Mouse (Mus musculus): Measurements from ENCODE around the gene Sp3. TPM values are rescaled to one million over a fixed set of nuclear protein-coding genes. Genes with fewer than 3 reads are reported as not detected.

Sp3 gene
- total RNA-seq, 2 experiments from 2014 or later: 20.7 to 23.2 TPM

DNA sequence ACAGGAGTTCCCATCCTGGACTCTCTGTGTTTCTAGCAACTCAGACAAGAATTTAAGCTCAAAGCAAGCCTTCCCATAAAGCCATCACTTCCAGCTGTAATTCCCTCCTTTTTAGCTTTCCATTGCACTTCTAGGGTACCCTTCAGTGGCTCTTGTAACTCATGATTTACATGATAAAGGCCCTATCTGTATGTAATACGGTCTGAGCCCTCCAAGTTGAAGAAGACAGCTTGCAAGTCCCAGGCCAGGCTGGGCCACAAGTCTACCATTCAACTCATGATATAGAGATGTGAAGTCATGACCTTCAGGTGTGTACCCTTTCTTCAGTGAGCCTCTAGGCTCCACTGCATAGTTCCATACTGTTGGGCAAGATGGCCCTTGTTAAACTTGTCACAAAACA lies 5.3 kb upstream of the Sp3 start:
- intact Hi-C loops (cut with DNase I): no loop called here
- no peak overlapping the region for H3K4me3 ChIP-seq
- DNase-seq: no peak
- TF ChIP-seq CTCF (IDR thresholded peaks at IDR 0.05): no peak
- H3K27ac ChIP-seq: no peak overlapping the region

DNA sequence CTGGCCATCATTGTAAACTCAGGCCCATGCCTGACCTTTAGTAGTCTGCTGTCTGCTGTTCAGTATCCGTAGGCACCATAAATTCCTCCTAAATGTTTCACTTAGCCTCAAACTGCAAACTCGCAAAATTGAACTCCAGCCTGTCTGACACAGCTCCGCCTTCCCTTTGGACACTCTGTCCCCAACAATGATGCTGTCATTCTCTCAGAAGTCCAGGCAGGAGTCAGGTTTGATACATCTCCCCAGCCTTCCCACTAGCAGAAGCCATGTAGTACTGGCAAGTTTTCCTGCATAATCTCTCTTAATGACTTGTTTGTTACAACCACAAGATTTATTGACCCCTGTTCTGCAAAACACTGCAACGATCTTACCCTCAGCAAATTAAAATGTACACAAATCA lies 4.6 kb upstream of the Sp3 start:
- intact Hi-C loops (cut with DNase I): loop anchor here (5.0 kb wide), 1 partner anchor 292 kb away; no protein-coding TSS in a partner anchor
- no peak for TF ChIP-seq CTCF (IDR thresholded peaks at IDR 0.05)
- DNase-seq: no peak
- Histone ChIP-seq H3K4me3 (no peak overlapping the region), H3K27ac (no peak overlapping the region)

DNA sequence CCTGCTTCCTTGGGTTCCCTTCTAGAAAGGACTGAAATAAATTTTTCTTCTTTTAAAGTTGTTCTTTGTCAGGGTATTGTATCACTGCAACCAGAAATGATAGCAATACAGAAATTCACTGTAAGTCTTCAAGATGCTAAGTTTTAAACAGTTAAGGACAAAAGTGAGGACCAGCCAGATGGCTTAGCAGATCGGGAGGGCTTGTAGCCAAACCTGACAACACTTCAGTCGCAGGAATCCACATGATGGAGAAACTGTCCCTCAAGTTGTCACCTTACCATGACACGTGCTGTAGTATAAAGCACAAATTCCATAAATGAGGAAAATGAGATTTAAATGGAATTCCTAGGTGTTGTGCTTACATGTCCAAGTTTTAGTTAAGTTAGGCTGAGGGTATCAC lies 3.0 kb upstream of the Sp3 start:
- intact Hi-C loops (cut with DNase I): loop anchor here (2.0 to 5.0 kb wide), 2 partner anchors 20 to 294 kb away; no protein-coding TSS in a partner anchor
- no peak for DNase-seq
- TF ChIP-seq CTCF (IDR thresholded peaks at IDR 0.05): no peak
- no peak overlapping the region for H3K27ac ChIP-seq
- H3K4me3 ChIP-seq: no peak overlapping the region

DNA sequence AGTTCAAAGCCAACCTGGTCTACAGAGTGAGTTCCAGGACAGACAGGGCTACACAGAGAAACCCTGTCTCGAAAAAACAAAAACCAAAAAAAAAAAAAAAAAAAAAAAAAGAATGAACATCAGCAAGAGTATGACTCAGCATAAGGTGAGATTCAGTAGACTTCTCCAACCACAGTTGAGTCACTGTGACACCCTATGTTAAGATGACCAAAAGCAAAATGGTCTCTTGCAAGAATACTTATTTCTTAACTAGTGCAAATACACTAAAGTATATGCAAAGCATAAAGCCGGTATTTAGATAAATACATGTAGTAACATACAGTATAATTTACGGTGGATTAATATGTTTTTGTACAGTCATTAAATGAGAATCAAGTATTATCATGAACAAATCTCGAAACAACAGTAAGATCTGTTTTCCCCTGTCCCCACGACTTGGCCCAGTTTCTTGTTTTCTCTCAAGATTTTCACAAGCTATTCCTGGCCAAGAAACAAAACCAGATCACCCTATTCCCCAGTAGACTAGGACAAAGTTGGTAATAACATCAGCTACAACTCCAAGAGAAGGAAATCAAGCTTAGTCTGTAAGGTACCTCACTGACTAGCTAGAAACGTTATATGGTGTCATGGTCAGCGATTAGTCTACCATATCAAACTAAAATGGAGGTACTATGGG lies 2.0 kb upstream of the Sp3 start:
- no peak for TF ChIP-seq CTCF (IDR thresholded peaks at IDR 0.05)
- DNase-seq: no peak
- intact Hi-C loops (cut with DNase I): loop anchor here (2.0 to 5.0 kb wide), 2 partner anchors 21 to 295 kb away; no protein-coding TSS in a partner anchor
- peak overlapping the region; percentile 48; the same call in 1 of the 2 replicates for H3K27ac ChIP-seq
- no peak overlapping the region for H3K4me3 ChIP-seq

DNA sequence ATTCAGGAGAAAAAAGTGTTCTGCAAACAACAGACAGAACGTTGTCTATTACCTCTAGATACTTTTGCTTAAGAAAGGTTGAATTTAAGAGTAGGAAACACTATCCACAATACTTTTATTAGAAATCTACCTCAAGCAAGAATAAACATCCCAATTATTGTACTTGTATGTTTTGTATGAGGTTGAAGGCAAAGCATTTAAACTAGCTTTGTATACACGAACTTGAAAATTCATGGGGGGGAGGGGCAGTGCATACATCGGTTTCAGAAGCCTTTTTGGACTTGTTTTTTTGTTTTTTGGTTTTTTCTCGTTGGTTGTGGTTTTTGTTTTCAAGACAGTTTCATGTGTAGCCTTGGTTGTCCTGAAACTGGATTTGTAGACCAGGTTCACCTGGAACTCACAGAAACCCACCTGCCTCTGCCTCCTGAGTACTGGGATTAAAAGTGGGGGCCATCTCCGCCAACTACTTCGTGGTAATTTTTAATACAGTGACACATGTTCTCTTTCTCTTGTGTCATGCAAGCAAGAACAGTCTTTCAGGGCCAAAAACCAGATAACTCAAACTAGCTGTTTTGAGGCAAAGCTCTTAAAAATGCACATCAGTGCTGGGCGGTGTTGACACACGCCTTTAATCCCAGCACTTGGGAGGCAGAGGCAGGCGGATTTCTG lies 1.3 kb upstream of the Sp3 start:
- Histone ChIP-seq H3K27ac (peak overlapping the region; percentile 99), H3K4me3 (peak overlapping the region; percentile 100)
- no peak for DNase-seq
- TF ChIP-seq CTCF (IDR thresholded peaks at IDR 0.05): no peak
- intact Hi-C loops (cut with DNase I): loop anchor here (2.0 to 5.0 kb wide), 2 partner anchors 21 to 296 kb away; no protein-coding TSS in a partner anchor

DNA sequence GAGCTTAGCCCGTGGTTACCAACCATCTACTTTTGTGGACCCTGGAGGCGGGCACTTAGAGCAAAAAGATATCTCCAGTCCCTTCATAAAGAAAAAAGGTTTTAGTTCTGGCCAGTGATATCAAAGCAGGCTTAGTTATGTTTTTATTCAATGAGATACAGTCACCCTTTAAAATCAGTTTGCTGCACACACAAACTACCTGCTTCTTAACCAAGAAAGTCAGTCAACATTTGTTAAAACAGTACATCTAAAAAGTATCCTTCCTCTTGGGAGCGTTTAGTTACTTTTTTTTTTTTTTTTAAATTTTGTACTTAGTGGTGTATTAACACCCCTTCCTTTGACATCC lies 802 bp upstream of the Sp3 start:
- DNase-seq: no peak
- TF ChIP-seq CTCF (IDR thresholded peaks at IDR 0.05): no peak
- intact Hi-C loops (cut with DNase I): loop anchor here (5.0 kb wide), 1 partner anchor 296 kb away; no protein-coding TSS in a partner anchor
- H3K27ac ChIP-seq: peak overlapping the region; percentile 99
- peak overlapping the region; percentile 100 for H3K4me3 ChIP-seq

DNA sequence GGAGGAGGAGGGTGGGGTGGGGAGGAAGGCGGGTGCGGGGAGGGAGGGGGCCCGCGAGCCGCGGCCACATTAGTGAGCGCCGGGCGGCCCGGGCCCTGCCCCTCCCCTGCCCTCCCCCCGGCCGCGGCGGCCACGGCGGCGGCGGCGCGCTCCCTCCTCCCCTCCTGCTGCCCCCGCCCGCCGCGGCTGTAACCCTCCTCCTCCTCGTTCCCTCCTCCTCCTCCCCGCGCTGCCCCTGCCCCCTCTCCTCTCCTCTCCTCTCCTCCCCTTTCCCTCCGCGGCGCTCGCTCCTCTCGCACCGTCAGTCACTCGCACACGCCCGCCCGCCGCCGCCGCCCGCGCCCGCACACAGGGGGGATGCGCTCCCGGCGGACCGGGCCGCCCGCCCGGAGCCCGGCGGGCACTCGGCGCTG lies 581 bp downstream of the Sp3 start:
- intact Hi-C loops (cut with DNase I): loop anchor here (5.0 kb wide), 2 partner anchors 37 to 298 kb away; no protein-coding TSS in a partner anchor
- H3K27ac ChIP-seq: peak overlapping the region; percentile 99
- H3K4me3 ChIP-seq: peak overlapping the region; percentile 100
- no peak for TF ChIP-seq CTCF (IDR thresholded peaks at IDR 0.05)
- peak; percentile 94 for DNase-seq

DNA sequence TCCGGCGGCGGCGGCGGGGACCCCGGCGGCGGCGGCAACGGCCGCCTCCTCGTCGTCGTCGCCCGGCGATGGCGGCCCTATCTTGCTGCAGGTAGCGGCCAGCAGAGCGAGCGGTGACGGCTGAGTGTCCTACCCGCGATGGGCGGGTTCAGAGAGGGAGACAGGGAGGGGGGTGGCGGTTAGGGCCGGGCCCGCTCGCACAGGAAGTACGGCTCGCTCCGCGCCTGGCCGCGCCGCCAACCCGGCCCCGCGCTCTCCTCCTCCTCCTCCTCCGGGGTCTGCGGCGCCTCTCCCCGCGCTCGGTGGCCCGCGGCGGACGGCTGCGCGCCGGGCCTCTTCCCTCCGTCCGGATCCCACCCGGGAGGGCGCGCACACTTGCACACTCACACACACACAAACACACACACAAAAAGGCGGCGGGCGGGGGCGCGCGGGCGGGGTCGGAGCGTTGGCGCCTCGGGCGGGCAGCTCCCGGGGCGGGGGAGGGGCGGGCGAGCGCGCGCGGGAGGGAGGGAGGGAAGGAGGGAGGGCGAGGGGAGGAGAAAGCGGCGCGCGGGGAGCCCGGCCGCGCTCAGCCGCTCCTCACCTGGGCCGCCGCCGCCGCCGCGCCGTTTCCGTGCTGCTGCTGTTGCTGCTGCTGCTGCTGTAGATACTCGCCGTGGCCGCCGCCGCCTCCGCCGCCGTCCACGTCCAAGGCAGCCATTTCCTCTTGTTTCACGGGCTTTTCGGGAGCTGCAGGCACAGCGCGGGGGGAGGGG lies 1.2 kb downstream of the Sp3 start:
- peak; percentile 95 for DNase-seq
- TF ChIP-seq CTCF (IDR thresholded peaks at IDR 0.05): no peak
- intact Hi-C loops (cut with DNase I): loop anchor here (5.0 kb wide), 1 partner anchor 37 kb away; no protein-coding TSS in a partner anchor
- peak overlapping the region; percentile 100 for H3K4me3 ChIP-seq
- peak overlapping the region; percentile 99 for H3K27ac ChIP-seq

DNA sequence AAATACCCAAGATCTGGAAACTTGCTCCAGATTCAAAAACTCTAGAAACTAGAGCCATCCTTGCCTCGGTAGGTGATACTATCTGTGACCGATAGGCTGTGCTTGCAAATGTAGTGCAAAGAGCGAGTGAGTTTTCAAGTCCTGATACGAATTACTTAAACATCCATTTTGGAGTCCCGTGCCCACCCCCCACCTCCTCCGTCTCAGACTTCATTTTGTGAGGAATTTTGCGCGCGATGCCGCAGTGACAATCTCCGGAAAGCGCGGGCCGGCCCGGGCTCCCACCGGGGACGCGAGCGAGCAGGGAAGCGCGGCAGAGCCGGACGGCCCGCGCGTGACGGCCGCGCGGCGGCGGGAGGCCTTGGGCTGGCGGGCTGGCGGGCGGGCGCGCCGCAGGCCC lies 1.8 kb downstream of the Sp3 start:
- Histone ChIP-seq H3K4me3 (peak overlapping the region; percentile 100), H3K27ac (peak overlapping the region; percentile 99)
- intact Hi-C loops (cut with DNase I): loop anchor here (5.0 kb wide), 1 partner anchor 36 kb away; no protein-coding TSS in a partner anchor
- TF ChIP-seq CTCF (IDR thresholded peaks at IDR 0.05): peak; percentile 57
- DNase-seq: no peak

DNA sequence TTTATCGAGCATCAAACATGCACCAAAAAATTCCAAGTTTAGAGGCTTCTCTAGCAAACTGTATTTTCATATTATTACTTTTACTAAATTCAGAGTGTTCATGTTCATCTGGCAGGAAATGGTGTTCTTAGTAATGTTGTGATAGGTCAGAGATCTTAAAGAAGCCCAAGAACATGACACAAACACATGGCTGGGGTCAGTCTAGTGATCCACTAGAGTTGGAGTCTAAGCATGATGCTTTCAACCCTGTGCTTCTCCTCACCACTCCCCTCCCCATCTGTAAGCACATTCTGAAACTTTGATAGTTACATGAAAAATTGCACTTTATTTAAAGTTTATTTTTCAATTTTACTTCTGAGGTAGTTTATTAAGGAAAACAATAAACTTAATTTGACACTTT lies 3.0 kb downstream of the Sp3 start:
- Histone ChIP-seq H3K27ac (peak overlapping the region; percentile 99; the same call in 1 of the 2 replicates), H3K4me3 (peak overlapping the region; percentile 100)
- no peak for TF ChIP-seq CTCF (IDR thresholded peaks at IDR 0.05)
- intact Hi-C loops (cut with DNase I): loop anchor here (5.0 kb wide), 1 partner anchor 35 kb away; no protein-coding TSS in a partner anchor
- DNase-seq: no peak

DNA sequence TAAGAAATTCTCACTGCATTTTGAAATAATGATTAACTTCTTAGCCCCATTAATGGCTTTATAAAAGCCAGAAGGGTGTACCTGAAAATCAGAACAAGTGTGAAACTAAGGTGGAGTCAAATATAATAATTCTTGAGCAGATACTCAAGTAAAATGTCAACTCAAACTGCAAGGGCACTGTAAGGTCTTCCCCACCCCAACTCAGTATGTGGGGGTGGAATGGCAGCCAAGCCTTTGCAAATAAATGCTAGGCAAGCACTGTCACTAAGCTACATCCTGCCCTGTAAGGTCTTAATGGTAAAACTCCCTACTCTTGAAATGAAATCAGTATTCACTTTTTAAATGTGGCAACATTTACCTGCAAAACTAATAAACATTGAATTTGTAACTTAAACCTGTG lies 4.2 kb downstream of the Sp3 start:
- DNase-seq: no peak
- intact Hi-C loops (cut with DNase I): loop anchor here (5.0 kb wide), 1 partner anchor 34 kb away; no protein-coding TSS in a partner anchor
- no peak for TF ChIP-seq CTCF (IDR thresholded peaks at IDR 0.05)
- peak overlapping the region; percentile 17; the same call in 1 of the 2 replicates for H3K4me3 ChIP-seq
- H3K27ac ChIP-seq: no peak overlapping the region

DNA sequence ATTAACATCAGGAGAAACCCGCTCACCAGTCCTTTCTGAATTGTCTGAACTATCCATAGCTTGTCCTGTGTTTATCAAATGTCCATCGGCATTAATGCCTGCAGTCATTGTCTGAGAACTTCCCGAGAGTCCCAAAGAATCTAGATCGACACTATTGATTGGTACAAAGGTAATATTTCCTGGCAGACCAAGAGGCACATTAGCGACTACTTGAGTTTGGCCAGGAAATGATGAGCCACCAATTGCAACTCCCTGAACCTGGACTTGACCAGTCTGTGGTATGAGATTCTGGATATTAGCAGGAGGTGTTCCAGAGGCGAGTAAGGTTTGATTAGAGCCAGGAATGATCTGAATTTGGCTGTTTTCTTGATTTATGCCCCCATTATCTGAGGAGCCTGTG lies 9.4 kb downstream of the Sp3 start:
- H3K4me3 ChIP-seq: no peak overlapping the region
- no peak for DNase-seq
- no peak overlapping the region for H3K27ac ChIP-seq
- TF ChIP-seq CTCF (IDR thresholded peaks at IDR 0.05): no peak
- intact Hi-C loops (cut with DNase I): no loop called here
